Mouse (Mus musculus): ENCODE data around the gene Chchd6.

GRCm38 (mm10) chr6:89456409-89456961 is 139.0 kb downstream of the Chchd6 start:
- TF ChIP-seq CTCF (IDR thresholded peaks at IDR 0.05; ENCODE audit: extremely low read depth, insufficient read length, insufficient replicate concordance, low read depth, low read length) = no peak
- TF ChIP-seq POLR2A (IDR thresholded peaks at IDR 0.05; ENCODE audit: low read depth, low read length) = no peak
